Mouse (Mus musculus): ENCODE data around the gene Baz1a. TPM values are rescaled to one million over a fixed set of nuclear protein-coding genes. Genes with fewer than 3 reads are reported as not detected.
"Not testable (repeated sequence)": the region's sequence is repeated elsewhere in the genome, so short reads cannot be mapped to it uniquely, and the experiment has no call there.

Gene Baz1a
- polyA plus RNA-seq, 1 experiment: 41.0 TPM

- no peak for TF ChIP-seq EP300 (IDR thresholded peaks at IDR 0.05; ENCODE audit: insufficient read depth, low read depth, low read length)
- TF ChIP-seq CTCF (IDR thresholded peaks at IDR 0.05; ENCODE audit: low read depth, low read length): no peak
- TF ChIP-seq POLR2A (IDR thresholded peaks at IDR 0.05; ENCODE audit: insufficient read depth, low read length): no peak
- H3K9ac ChIP-seq (ENCODE audit: low read depth, poor library complexity, severe bottlenecking): no peak overlapping the region
Observed at GRCm38 (mm10) chr12:54956457-54956856, 57.7 kb downstream of the Baz1a start.

GRCm38 (mm10) chr12:54946116-54946515, 68.0 kb downstream of the Baz1a start:
- no peak for TF ChIP-seq CTCF (IDR thresholded peaks at IDR 0.05; ENCODE audit: low read depth, low read length)
- no peak for TF ChIP-seq POLR2A (IDR thresholded peaks at IDR 0.05; ENCODE audit: insufficient read depth, low read length)
- no peak for TF ChIP-seq EP300 (IDR thresholded peaks at IDR 0.05; ENCODE audit: insufficient read depth, low read depth, low read length)
- H3K27me3 ChIP-seq (ENCODE audit: control insufficient read depth, insufficient read depth, low read length, poor library complexity, severe bottlenecking): no peaks in the 10 kb centered on the region
- no peaks in the 10 kb centered on the region for H3K4me1 ChIP-seq (ENCODE audit: control insufficient read depth, insufficient read depth, low read length)
- H3K9me3 ChIP-seq (replicated peaks; ENCODE audit: control insufficient read depth, insufficient read depth, low read length, poor library complexity, severe bottlenecking): no peaks in the 10 kb centered on the region
- no peak overlapping the region for H3K4me3 ChIP-seq (ENCODE audit: low read depth, low read length)
- no peak overlapping the region for H3K27ac ChIP-seq (ENCODE audit: insufficient read depth, low read length)
- H3K9ac ChIP-seq (ENCODE audit: low read depth, poor library complexity, severe bottlenecking): no peak overlapping the region
- H3K36me3 ChIP-seq (ENCODE audit: control insufficient read depth, insufficient read depth, low read length, poor library complexity, severe bottlenecking): no peaks in the 10 kb centered on the region

More at GRCm38 (mm10) chr12:54956457-54956856, 57.7 kb downstream of the Baz1a start:
- Histone ChIP-seq H3K27me3 (ENCODE audit: control insufficient read depth, insufficient read depth, low read length, poor library complexity, severe bottlenecking) (no peaks in the 10 kb centered on the region), H3K36me3 (ENCODE audit: control insufficient read depth, insufficient read depth, low read length, poor library complexity, severe bottlenecking) (peaks cover 2% of the 10 kb centered on the region; the same call in 1 of the 2 replicates), H3K4me1 (ENCODE audit: control insufficient read depth, insufficient read depth, low read length) (no peaks in the 10 kb centered on the region), H3K9me3 (replicated peaks; ENCODE audit: control insufficient read depth, insufficient read depth, low read length, poor library complexity, severe bottlenecking) (no peaks in the 10 kb centered on the region), H3K27ac (ENCODE audit: insufficient read depth, low read length) (no peak overlapping the region), H3K4me3 (ENCODE audit: low read depth, low read length) (no peak overlapping the region)

- not testable (repeated sequence) for H3K4me3 ChIP-seq (ENCODE audit: low read depth, low read length); H3K9me3 ChIP-seq (replicated peaks; ENCODE audit: control insufficient read depth, insufficient read depth, low read length, poor library complexity, severe bottlenecking); H3K36me3 ChIP-seq (ENCODE audit: control insufficient read depth, insufficient read depth, low read length, poor library complexity, severe bottlenecking); H3K9ac ChIP-seq (ENCODE audit: low read depth, poor library complexity, severe bottlenecking); H3K4me1 ChIP-seq (ENCODE audit: control insufficient read depth, insufficient read depth, low read length); H3K27me3 ChIP-seq (ENCODE audit: control insufficient read depth, insufficient read depth, low read length, poor library complexity, severe bottlenecking)
- peak overlapping the region; percentile 9; the same call in 1 of the 2 replicates for H3K27ac ChIP-seq (ENCODE audit: insufficient read depth, low read length)
Observed at GRCm38 (mm10) chr12:54942586-54943157, 71.5 kb downstream of the Baz1a start.

GRCm38 (mm10) chr12:54937581-54938343, 76.4 kb downstream of the Baz1a start:
- H3K9me3 ChIP-seq (replicated peaks; ENCODE audit: control insufficient read depth, insufficient read depth, low read length, poor library complexity, severe bottlenecking); H3K4me3 ChIP-seq (ENCODE audit: low read depth, low read length); H3K4me1 ChIP-seq (ENCODE audit: control insufficient read depth, insufficient read depth, low read length); H3K36me3 ChIP-seq (ENCODE audit: control insufficient read depth, insufficient read depth, low read length, poor library complexity, severe bottlenecking); H3K27me3 ChIP-seq (ENCODE audit: control insufficient read depth, insufficient read depth, low read length, poor library complexity, severe bottlenecking); H3K9ac ChIP-seq (ENCODE audit: low read depth, poor library complexity, severe bottlenecking): not testable (repeated sequence)
- peak overlapping the region; percentile 64; the same call in 1 of the 2 replicates for H3K27ac ChIP-seq (ENCODE audit: insufficient read depth, low read length)

GRCm38 (mm10) chr12:54910387-54910786, 103.8 kb downstream of the Baz1a start:
- Histone ChIP-seq H3K27me3 (ENCODE audit: control insufficient read depth, insufficient read depth, low read length, poor library complexity, severe bottlenecking) (no peaks in the 10 kb centered on the region), H3K4me1 (ENCODE audit: control insufficient read depth, insufficient read depth, low read length) (no peaks in the 10 kb centered on the region), H3K27ac (ENCODE audit: insufficient read depth, low read length) (no peak overlapping the region), H3K9me3 (replicated peaks; ENCODE audit: control insufficient read depth, insufficient read depth, low read length, poor library complexity, severe bottlenecking) (no peaks in the 10 kb centered on the region), H3K36me3 (ENCODE audit: control insufficient read depth, insufficient read depth, low read length, poor library complexity, severe bottlenecking) (peaks cover 30% of the 10 kb centered on the region), H3K9ac (ENCODE audit: low read depth, poor library complexity, severe bottlenecking) (no peak overlapping the region), H3K4me3 (ENCODE audit: low read depth, low read length) (no peak overlapping the region)
- TF ChIP-seq POLR2A (IDR thresholded peaks at IDR 0.05; ENCODE audit: insufficient read depth, low read length): no peak
- no peak for TF ChIP-seq CTCF (IDR thresholded peaks at IDR 0.05; ENCODE audit: low read depth, low read length)
- no peak for TF ChIP-seq EP300 (IDR thresholded peaks at IDR 0.05; ENCODE audit: insufficient read depth, low read depth, low read length)

- not testable (repeated sequence) for H3K4me3 ChIP-seq (ENCODE audit: low read depth, low read length); H3K4me1 ChIP-seq (ENCODE audit: control insufficient read depth, insufficient read depth, low read length); H3K9me3 ChIP-seq (replicated peaks; ENCODE audit: control insufficient read depth, insufficient read depth, low read length, poor library complexity, severe bottlenecking); H3K9ac ChIP-seq (ENCODE audit: low read depth, poor library complexity, severe bottlenecking); H3K36me3 ChIP-seq (ENCODE audit: control insufficient read depth, insufficient read depth, low read length, poor library complexity, severe bottlenecking); H3K27me3 ChIP-seq (ENCODE audit: control insufficient read depth, insufficient read depth, low read length, poor library complexity, severe bottlenecking); H3K27ac ChIP-seq (ENCODE audit: insufficient read depth, low read length)
Observed at GRCm38 (mm10) chr12:54892559-54892958, 121.6 kb downstream of the Baz1a start.

Data from ES-Bruce4 (cell line).